Mouse (Mus musculus) stomach, postnatal 0 days (tissue): ENCODE measurements around the gene Tatdn3.

Source experiments
- CTCF ChIP-seq: IDR thresholded peaks from 2 replicates; pipeline ENCODE4 v1.5.1; 2016; ENCODE audit warnings: antibody characterized with exemption, low read depth, mild to moderate bottlenecking, moderate library complexity
- EP300 ChIP-seq: optimal IDR thresholded peaks from 2 replicates; pipeline ENCODE3; 2016; ENCODE audit warnings: antibody characterized with exemption

- no peak for TF ChIP-seq EP300
- TF ChIP-seq CTCF, result no peak
Measured at GRCm38 (mm10) chr1:191096871-191097681, 34.3 kb upstream of the Tatdn3 start.
